Mouse (Mus musculus): ENCODE measurements at regions not wholly inside any gene's neighbourhood (a gene's known extent, or its start where the extent isn't known, plus 50 kb on each side); places are given as distances from the start of the nearest gene placed in this dataset.

DNA sequence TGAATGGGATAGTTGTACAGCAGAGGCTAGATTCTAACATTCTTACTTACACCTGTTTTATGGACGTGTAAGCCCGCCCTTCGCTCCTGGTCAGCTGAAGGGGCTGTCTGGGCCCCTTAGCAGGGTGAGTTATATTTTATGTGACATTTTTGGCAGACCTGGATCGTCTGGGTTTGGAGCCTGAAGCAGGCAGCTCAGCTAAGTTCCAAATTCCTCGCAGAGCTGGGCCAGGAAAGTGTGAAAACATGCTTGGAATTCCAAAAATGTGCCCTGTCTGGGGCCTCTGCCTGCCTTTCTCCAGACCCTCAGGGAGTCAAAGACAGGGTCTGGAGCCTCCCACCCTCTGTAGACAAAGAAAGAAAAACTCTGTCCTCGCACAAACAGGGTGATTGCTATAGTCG, 51.1 kb upstream of the Hs6st1 start:
- TF ChIP-seq E2F4 (IDR thresholded peaks at IDR 0.05; ENCODE audit: insufficient read depth) (no peak), POLR2A (IDR thresholded peaks at IDR 0.05; ENCODE audit: insufficient read length, low read depth) (no peak), TCF12 (IDR thresholded peaks at IDR 0.05; ENCODE audit: insufficient read depth, poor library complexity, severe bottlenecking) (no peak), TCF3 (IDR thresholded peaks at IDR 0.05; ENCODE audit: insufficient read length, low read depth) (no peak), POLR2AphosphoS2 (IDR thresholded peaks at IDR 0.05; ENCODE audit: insufficient read length, low read depth) (no peak), CEBPB (IDR thresholded peaks at IDR 0.05; ENCODE audit: insufficient read depth, poor library complexity, severe bottlenecking) (no peak), USF1 (IDR thresholded peaks at IDR 0.05; ENCODE audit: low read depth) (no peak), MAX (IDR thresholded peaks at IDR 0.05; ENCODE audit: low read depth) (no peak)
